Mouse (Mus musculus) cortical plate, adult 2 months (tissue): ENCODE data around the gene Gpd2.

ENCODE experiments used
- CTCF ChIP-seq: fragments of 200-500 bp; IDR thresholded peaks from 2 replicates; pipeline ENCODE4 v1.5.1; 2011; ENCODE audit warnings: mild to moderate bottlenecking, control low read depth, low read length; ENCODE audit not compliant: insufficient read depth; ENCODE audit errors: extremely low read depth
- POLR2A ChIP-seq: fragments of 200-500 bp; IDR thresholded peaks from 2 replicates; pipeline ENCODE4 v1.6.1; 2011; ENCODE audit warnings: mild to moderate bottlenecking, low read length, control low read depth; ENCODE audit not compliant: insufficient read depth; ENCODE audit errors: extremely low read depth

DNA sequence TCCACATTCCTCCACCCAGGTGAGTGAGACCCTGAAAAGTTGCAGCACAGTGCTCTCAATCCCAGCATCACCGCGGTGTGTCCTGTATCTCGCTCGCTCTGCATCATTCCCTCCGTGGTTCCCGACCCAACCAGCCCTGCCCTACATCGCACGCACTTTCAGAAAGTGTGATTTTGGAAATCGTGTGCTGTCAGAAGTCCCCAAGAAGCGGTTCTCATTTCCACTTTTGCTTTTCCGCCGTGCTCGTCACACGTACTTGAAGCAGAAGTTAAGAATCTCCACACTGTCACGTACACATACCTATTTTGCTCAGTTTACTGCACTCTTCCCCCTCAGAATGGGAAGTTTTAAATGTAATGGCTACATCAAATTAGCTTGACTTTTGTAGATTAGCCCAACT lies 98.0 kb downstream of the Gpd2 start:
- no peak for TF ChIP-seq POLR2A
- no peak for TF ChIP-seq CTCF
